Mouse (Mus musculus) heart, postnatal 0 days (tissue): ENCODE results near the gene Tst. TPM values are rescaled to one million over a fixed set of nuclear protein-coding genes. Genes with fewer than 3 reads are reported as not detected.

Source experiments
- ATAC-seq: fragments of 200-750 bp; cut with Nextera tagmentation; 2 replicates; pipeline ENCODE4 v1.8.0; 2017; ENCODE audit warnings: low read depth, moderate number of reproducible peaks, moderate library complexity; ENCODE audit not compliant: insufficient read depth
- DNase-seq: peaks from one replicate; pipeline ENCODE4 v3.0.0-alpha.2; 2016; ENCODE audit warnings: low spot score
- H3K27ac ChIP-seq: fragments of 300-500 bp; sonication (generic); 2 replicates; pipeline ENCODE4 v1.5.1; 2014; ENCODE audit warnings: low read depth, mild to moderate bottlenecking
- H3K27me3 ChIP-seq: fragments of 300-500 bp; sonication (generic); 2 replicates; pipeline ENCODE4 v1.6.1; 2014; ENCODE audit warnings: low read length, mixed read lengths; ENCODE audit not compliant: control insufficient read depth, insufficient read depth
- H3K36me3 ChIP-seq: fragments of 300-500 bp; sonication (generic); replicated peaks from 2 replicates; pipeline ENCODE4 v1.6.1; 2014; ENCODE audit warnings: low read length, mixed read lengths; ENCODE audit not compliant: control insufficient read depth, insufficient read depth
- H3K4me1 ChIP-seq: fragments of 300-500 bp; sonication (generic); 2 replicates; pipeline ENCODE4 v1.6.1; 2014; ENCODE audit warnings: antibody characterized with exemption; ENCODE audit not compliant: control insufficient read depth, insufficient read depth
- H3K4me2 ChIP-seq: fragments of 300-500 bp; sonication (generic); 2 replicates; pipeline ENCODE4 v1.6.1; 2014; ENCODE audit warnings: low read depth, mild to moderate bottlenecking, low read length, moderate library complexity
- H3K4me3 ChIP-seq: fragments of 300-500 bp; sonication (generic); 2 replicates; pipeline ENCODE4 v1.5.1; 2014; ENCODE audit warnings: low read depth, low read length
- H3K9ac ChIP-seq: fragments of 300-500 bp; sonication (generic); replicated peaks from 2 replicates; pipeline ENCODE4 v1.6.1; 2014; ENCODE audit warnings: low read depth, low read length, mixed read lengths
- H3K9me3 ChIP-seq: fragments of 300-500 bp; sonication (generic); replicated peaks from 2 replicates; pipeline ENCODE4 v1.6.1; 2016; ENCODE audit warnings: low read length; ENCODE audit not compliant: control insufficient read depth
- CTCF ChIP-seq: IDR thresholded peaks from 2 replicates; pipeline ENCODE4 v1.5.1; 2016; ENCODE audit warnings: antibody characterized with exemption, control low read depth, low read depth
- EP300 ChIP-seq: IDR thresholded peaks from 2 replicates; pipeline ENCODE4 v1.6.1; 2016; ENCODE audit warnings: antibody characterized with exemption, low read depth
- WGBS: fragments of 180-500 bp; shearing (Covaris S2); extraction: QIAGEN DNeasy Blood & Tissue Kit; methylation state at CpG from one replicate; pipeline ENCODE4 v1.1.7; 2014; 5-methylcytosine and 5-hydroxymethylcytosine counted together
- polyA plus RNA-seq: library from polyadenylated mRNA; unstranded; fragments of >200 nt; fragmentation: Nextera tagmentation; extraction: Ambion mirVana; gene quantifications from 2 replicates; pipeline ENCODE4 v1.2.1, GENCODE M21; 2015
- total RNA-seq: library from RNA; depleted of rRNA; stranded (reverse); fragments of >200 nt; gene quantifications from 2 replicates; pipeline ENCODE4 v1.2.3, GENCODE M21; 2014; ENCODE audit warnings: low replicate concordance

Gene Tst
- total and polyA plus RNA-seq, 2 experiments from 2014 or later = 21.9 to 50.9 TPM

DNA sequence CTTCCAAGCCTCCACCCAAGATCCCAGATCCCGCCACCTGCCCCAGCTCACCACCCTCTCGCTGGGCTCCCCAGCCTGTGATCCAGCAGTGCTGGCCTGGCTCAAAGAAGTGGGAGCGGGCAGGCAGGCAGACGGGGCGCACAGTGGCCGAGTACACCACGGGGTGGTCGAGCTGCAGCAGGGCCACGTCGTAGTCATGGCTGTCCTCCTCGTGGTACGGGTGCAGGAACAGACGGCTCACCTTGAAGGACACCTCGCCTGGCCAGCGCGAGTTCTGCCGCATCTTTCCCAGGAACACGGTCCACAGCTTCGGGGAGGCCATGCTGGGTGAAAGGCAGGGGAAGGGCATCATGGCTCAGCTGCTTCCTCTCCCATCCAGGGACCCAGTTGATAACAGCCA, 36.5 kb upstream of the Tst start:
- DNase-seq = no peak
- Histone ChIP-seq H3K36me3 (no peaks in the 10 kb centered on the region), H3K27ac (no peak overlapping the region), H3K9ac (no peak overlapping the region), H3K9me3 (no peaks in the 10 kb centered on the region), H3K4me1 (peaks cover 6% of the 10 kb centered on the region), H3K4me2 (no peak overlapping the region), H3K4me3 (no peak overlapping the region), H3K27me3 (no peaks in the 10 kb centered on the region)
- no peak for ATAC-seq
- TF ChIP-seq CTCF = no peak
- no peak for TF ChIP-seq EP300
- 81% methylated on average over 19 of the region's 19 CpGs for WGBS

DNA sequence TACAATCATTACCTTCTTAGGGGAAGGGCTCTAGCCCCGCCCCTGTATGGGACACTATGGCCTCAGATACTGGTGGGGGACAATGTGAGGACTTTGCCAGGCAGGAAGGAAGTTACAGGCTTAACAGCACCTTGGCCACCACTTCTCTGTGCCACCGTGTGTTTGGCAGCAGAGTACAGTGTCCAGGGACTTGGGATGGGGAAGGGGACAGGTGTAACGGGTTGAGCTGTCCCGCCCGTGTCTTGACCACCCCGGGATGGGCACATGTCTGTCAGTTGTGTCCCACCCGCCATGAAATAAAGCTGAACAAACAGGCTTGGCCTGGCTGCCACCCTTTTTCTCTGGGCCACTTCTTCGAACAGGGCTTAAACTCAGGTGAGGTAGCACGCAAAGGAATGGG, 33.3 kb upstream of the Tst start:
- no peak for TF ChIP-seq CTCF
- no peak for TF ChIP-seq EP300
- H3K27ac ChIP-seq = no peak overlapping the region
- no peaks in the 10 kb centered on the region for H3K9me3 ChIP-seq
- no peak overlapping the region for H3K9ac ChIP-seq
- no peaks in the 10 kb centered on the region for H3K27me3 ChIP-seq
- peaks cover 9% of the 10 kb centered on the region for H3K4me1 ChIP-seq
- WGBS = 81% methylated on average over 8 of the region's 9 CpGs
- no peak overlapping the region for H3K4me2 ChIP-seq
- ATAC-seq (no peak), DNase-seq (no peak)
- H3K36me3 ChIP-seq = no peaks in the 10 kb centered on the region; the same call in 1 of the 2 replicates
- H3K4me3 ChIP-seq = no peak overlapping the region

DNA sequence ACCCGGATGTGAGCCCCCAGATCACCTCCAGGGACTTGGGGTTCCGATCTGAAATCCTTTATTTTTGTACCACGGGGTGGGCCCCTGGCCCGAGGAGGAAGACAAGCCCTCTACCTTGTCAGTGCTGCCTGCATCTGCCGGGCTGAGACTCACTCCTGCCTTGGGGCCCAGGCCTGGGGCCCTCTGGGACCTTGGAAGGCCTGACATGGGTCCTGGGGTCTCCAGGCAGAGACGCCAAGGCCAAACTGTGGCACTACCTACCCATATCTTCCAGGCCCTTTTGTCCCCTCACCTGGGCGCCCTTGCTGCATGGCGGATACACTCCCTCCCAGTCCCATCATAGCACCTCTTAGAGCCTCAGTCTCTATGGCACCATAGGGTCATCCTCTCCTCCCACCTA, 32.8 kb upstream of the Tst start:
- DNase-seq (no peak), ATAC-seq (no peak)
- TF ChIP-seq CTCF = no peak
- no peak for TF ChIP-seq EP300
- peaks cover under 1% of the 10 kb centered on the region for H3K36me3 ChIP-seq
- WGBS = 58% methylated on average over 8 of the region's 8 CpGs
- H3K27me3 ChIP-seq = no peaks in the 10 kb centered on the region
- H3K4me1 ChIP-seq = peaks cover 9% of the 10 kb centered on the region
- H3K9ac ChIP-seq = no peak overlapping the region
- no peak overlapping the region for H3K4me3 ChIP-seq
- H3K27ac ChIP-seq = no peak overlapping the region
- no peak overlapping the region for H3K4me2 ChIP-seq
- no peaks in the 10 kb centered on the region for H3K9me3 ChIP-seq

DNA sequence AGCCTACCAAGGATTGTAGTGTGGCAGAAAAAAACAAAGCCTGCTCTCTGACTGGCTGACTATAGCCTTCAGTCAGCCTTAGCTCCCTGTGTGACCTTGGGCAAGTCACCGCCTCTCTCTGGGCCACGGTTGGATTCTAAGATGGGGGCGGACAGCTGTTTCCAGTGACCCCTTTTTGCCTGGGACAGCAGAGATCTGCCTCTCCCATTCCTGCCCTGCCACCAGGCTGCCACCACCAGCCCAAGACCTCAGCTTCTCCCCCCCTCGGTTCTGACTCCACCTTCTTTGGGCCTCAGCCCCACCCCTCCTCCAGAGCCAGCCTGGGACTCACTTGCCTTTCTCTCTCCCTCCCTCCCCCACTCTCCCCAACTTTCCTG, 32.3 kb upstream of the Tst start:
- H3K4me3 ChIP-seq = no peak overlapping the region
- 39% methylated on average over 4 of the region's 4 CpGs for WGBS
- peaks cover 5% of the 10 kb centered on the region for H3K36me3 ChIP-seq
- DNase-seq (no peak), ATAC-seq (no peak)
- TF ChIP-seq EP300 = no peak
- TF ChIP-seq CTCF = no peak
- peaks cover 9% of the 10 kb centered on the region for H3K4me1 ChIP-seq
- H3K4me2 ChIP-seq = no peak overlapping the region
- H3K27ac ChIP-seq = peak overlapping the region; percentile 70; the same call in 1 of the 2 replicates
- no peak overlapping the region for H3K9ac ChIP-seq
- H3K9me3 ChIP-seq = no peaks in the 10 kb centered on the region
- no peaks in the 10 kb centered on the region for H3K27me3 ChIP-seq

DNA sequence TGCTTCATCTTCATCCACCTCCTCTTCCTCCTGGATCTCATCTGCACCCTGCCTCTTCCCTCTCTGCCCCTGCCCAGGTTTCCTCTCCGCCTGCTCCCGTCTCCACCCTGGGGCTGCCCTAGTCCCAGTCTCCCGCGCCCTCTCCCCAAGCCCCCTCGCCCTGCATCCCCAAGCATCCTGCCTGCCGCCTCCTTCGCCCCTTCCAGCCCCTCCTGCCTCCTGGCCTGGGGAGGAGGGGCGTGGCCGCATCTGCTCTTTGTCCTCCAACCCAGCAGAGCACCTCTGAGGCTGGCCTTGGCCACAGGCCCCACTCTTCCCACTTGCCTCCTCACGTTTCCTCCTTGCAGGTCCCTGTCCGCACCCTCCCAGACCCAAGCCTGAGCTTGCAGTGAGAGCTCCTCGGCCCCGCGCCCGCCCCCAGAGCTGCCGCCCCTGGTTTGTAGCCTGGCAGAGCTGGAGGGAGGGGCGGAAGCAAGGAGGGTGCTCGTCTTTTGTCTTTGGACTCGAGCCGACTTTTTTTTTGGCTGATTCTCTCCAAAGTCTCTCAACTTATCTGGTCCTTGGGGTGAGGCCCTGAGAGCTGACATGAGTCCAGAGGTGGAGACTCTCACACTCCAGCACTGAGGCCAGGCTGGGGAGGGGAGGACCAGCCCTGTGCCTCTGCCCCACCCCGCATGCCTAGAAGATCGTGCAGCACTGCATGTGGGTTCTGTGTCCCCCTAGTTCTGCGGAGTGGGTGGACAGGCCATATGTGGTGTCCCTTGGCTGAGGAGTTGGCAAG, 31.7 kb upstream of the Tst start:
- TF ChIP-seq CTCF (no peak), EP300 (no peak)
- ATAC-seq = peak; percentile 25
- H3K9me3 ChIP-seq = no peaks in the 10 kb centered on the region
- WGBS = 22% methylated on average over 23 of the region's 23 CpGs
- H3K27me3 ChIP-seq = no peaks in the 10 kb centered on the region
- peak overlapping the region; percentile 30 for H3K4me3 ChIP-seq
- peak overlapping the region; percentile 53 for H3K4me2 ChIP-seq
- H3K36me3 ChIP-seq = peaks cover 5% of the 10 kb centered on the region
- peak overlapping the region; percentile 70 for H3K27ac ChIP-seq
- peak; percentile 42 for DNase-seq
- H3K9ac ChIP-seq = peak overlapping the region; percentile 29; the same call in 1 of the 2 replicates
- H3K4me1 ChIP-seq = peaks cover 9% of the 10 kb centered on the region
